8 mouse cellular contexts compared by ENCODE assay signal in genomic region chr1:127773198-127773802, GRCm38 (mm10). TPM values are rescaled to one million over a fixed set of nuclear protein-coding genes. Genes with fewer than 3 reads are reported as not detected.
DNase-seq lines count a peak whose midpoint lies in the region; ATAC-seq and TF ChIP-seq lines count a peak whose summit lies in the region.

No protein-coding gene starts in this region.

- peak overlapping the region; percentile 68 for H3K4me2 ChIP-seq in heart, embryonic 15.5 days
- H3K4me2 ChIP-seq in liver, embryonic 15.5 days = peak overlapping the region; percentile 83

- no peak; the same call in 1 of the 2 replicates for ATAC-seq in heart, embryonic 15.5 days (replicated peaks; ENCODE audit: insufficient number of reproducible peaks, insufficient read depth, low FRiP score, low read depth)
- peak; percentile 4 for ATAC-seq in liver, embryonic 15.5 days (ENCODE audit: insufficient read depth)

- peak overlapping the region; percentile 96 for H3K27ac ChIP-seq in kidney, adult 2 months (ENCODE audit: insufficient read depth, low read depth, low read length)
- H3K27ac ChIP-seq in heart, embryonic 15.5 days = peak overlapping the region; percentile 97
- H3K27ac ChIP-seq in liver, embryonic 15.5 days (replicated peaks) = peak overlapping the region; percentile 92

- H3K4me3 ChIP-seq in kidney, adult 2 months (ENCODE audit: insufficient read depth, low read depth, low read length) = peak overlapping the region; percentile 78
- peak overlapping the region; percentile 76 for H3K4me3 ChIP-seq in heart, embryonic 15.5 days
- peak overlapping the region; percentile 97 for H3K4me3 ChIP-seq in liver, embryonic 15.5 days (replicated peaks)

- H3K4me1 ChIP-seq in kidney, adult 2 months (ENCODE audit: control insufficient read depth, insufficient read depth, low read length) = peaks cover 7% of the 10 kb centered on the region; the same call in 1 of the 2 replicates
- peaks cover 22% of the 10 kb centered on the region for H3K4me1 ChIP-seq in heart, embryonic 15.5 days (replicated peaks)
- peaks cover 27% of the 10 kb centered on the region for H3K4me1 ChIP-seq in liver, embryonic 15.5 days (replicated peaks)

- no peak for TF ChIP-seq CTCF in kidney, adult 2 months (conservative IDR thresholded peaks at IDR 0.05; ENCODE audit: insufficient read depth, insufficient read length, low read depth, low read length)

- no peaks in the 10 kb centered on the region for H3K36me3 ChIP-seq in kidney, adult 2 months (ENCODE audit: control insufficient read depth, insufficient read depth, low read length)
- no peaks in the 10 kb centered on the region for H3K36me3 ChIP-seq in heart, embryonic 15.5 days
- peaks cover 1% of the 10 kb centered on the region; the same call in 1 of the 2 replicates for H3K36me3 ChIP-seq in liver, embryonic 15.5 days (replicated peaks)

- no peaks in the 10 kb centered on the region for H3K27me3 ChIP-seq in kidney, adult 2 months (replicated peaks; ENCODE audit: control insufficient read depth, insufficient read depth, low read length)
- no peaks in the 10 kb centered on the region for H3K27me3 ChIP-seq in heart, embryonic 15.5 days
- no peaks in the 10 kb centered on the region for H3K27me3 ChIP-seq in liver, embryonic 15.5 days

- 1% methylated on average over 14 of the region's 14 CpGs for WGBS in kidney, adult 2 months
- 1% methylated on average over 14 of the region's 14 CpGs for WGBS in heart, embryonic 15.5 days
- WGBS in liver, embryonic 15.5 days (ENCODE audit: insufficient replicate concordance) = under 1% methylated on average over 14 of the region's 14 CpGs

- peak overlapping the region; percentile 57 for H3K9ac ChIP-seq in heart, embryonic 15.5 days
- H3K9ac ChIP-seq in liver, embryonic 15.5 days = peak overlapping the region; percentile 96

- DNase-seq in kidney, adult 2 months = no peak
- no peak for DNase-seq in kidney, postnatal 14 days
- peak; percentile 38 for DNase-seq in ZHBTc4 (ENCODE audit: low read depth, low spot score)
- peak; percentile 15 for DNase-seq in testis, postnatal 14 days (ENCODE audit: low spot score)
- no peak for DNase-seq in cerebellum, adult 9-11 months
- DNase-seq in embryo, embryonic 9.5 days (ENCODE audit: extremely low spot score) = no peak

- TF ChIP-seq POLR2A in kidney, adult 2 months (IDR thresholded peaks at IDR 0.05; ENCODE audit: low read depth, low read length) = no peak

- H3K9me3 ChIP-seq in heart, embryonic 15.5 days (replicated peaks) = no peaks in the 10 kb centered on the region
- no peaks in the 10 kb centered on the region for H3K9me3 ChIP-seq in liver, embryonic 15.5 days (replicated peaks)

RNA-seq across cellular contexts. Expression of gene Ccnt2, which starts 0.7 kb away (rescaled TPM):
- 12.7 and 14.7 TPM in 2 replicates for polyA plus RNA-seq in kidney, adult 2 months (2012; rRNA removed)
- polyA plus RNA-seq in heart, embryonic 15.5 days (2015; fragmentation: Nextera tagmentation; extraction: Ambion mirVana) = 59.9 and 62.5 TPM in 2 replicates
- 26.5 and 27.4 TPM in 2 replicates for polyA plus RNA-seq in liver, embryonic 15.5 days (2015; fragmentation: Nextera tagmentation; extraction: Ambion mirVana)

RNA-seq across cellular contexts. Expression of gene Acmsd, which starts 44.1 kb away (rescaled TPM):
- 67.8 and 81.0 TPM in 2 replicates for polyA plus RNA-seq in kidney, adult 2 months (2012; rRNA removed)
- polyA plus RNA-seq in heart, embryonic 15.5 days (2015; fragmentation: Nextera tagmentation; extraction: Ambion mirVana) = 0.35 and 0.51 TPM in 2 replicates
- polyA plus RNA-seq in liver, embryonic 15.5 days (2015; fragmentation: Nextera tagmentation; extraction: Ambion mirVana) = 5.7 and 7.5 TPM in 2 replicates

Comparison
In these comparisons a context has a peak if more than half of its experiments do, and no peak if none do; other contexts are left out.
1. DNase-seq: peak in ZHBTc4 (single experiment) and testis, postnatal 14 days (single experiment); none in kidney, adult 2 months (single experiment), kidney, postnatal 14 days (single experiment), cerebellum, adult 9-11 months (single experiment) and embryo, embryonic 9.5 days (single experiment).
2. Peak in every context shown above with its lines, with median percentiles within 50 percentile points of each other: H3K27ac ChIP-seq and H3K4me3 ChIP-seq.